Mouse (Mus musculus): ENCODE measurements around the gene Cab39l. TPM values are rescaled to one million over a fixed set of nuclear protein-coding genes. Genes with fewer than 3 reads are reported as not detected.
"Not testable (repeated sequence)": the region's sequence is repeated elsewhere in the genome, so short reads cannot be mapped to it uniquely, and the experiment has no call there.

Cab39l gene
- total RNA-seq, 2 experiments from 2014 or later: 22.0 TPM

DNA sequence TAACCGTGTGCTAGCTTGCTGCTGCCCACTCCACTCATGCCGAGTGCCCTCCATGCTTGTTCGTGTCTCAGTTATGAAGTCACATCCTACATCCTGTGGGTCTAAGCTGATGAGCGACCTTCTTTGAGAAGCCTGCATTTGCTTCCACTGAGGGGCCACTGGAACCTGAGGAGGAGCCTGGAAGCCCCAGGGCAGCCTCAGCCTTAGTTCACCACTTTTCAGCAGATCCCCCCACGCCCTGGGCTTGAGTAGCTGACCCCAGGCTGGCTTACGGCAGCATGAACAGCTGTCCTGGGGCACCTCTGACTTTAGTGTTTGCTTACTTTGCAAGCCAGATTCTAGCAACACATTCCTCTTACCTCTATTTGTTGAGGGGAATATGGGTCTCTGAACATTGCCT is 126.0 kb downstream of the Cab39l start:
- no peak for DNase-seq

DNA sequence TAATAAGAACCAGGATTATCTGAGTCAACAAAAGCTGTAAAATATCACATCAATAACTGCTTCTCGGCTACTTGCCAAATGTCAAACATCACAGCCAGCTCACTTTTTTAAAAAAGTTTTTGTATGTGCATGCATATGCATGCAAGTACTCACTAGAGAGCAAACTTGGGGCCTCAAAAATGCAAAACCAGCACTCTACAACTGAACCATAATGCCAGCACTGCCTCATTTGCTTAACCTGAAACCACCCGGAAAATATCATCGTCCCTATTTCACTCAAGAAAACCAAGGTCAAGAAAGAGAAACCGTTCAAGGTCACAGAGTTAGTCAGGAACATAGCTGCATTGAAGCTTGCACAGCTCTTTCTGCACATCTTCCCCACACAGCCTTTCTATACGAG is 135.6 kb downstream of the Cab39l start:
- no peak for DNase-seq

DNA sequence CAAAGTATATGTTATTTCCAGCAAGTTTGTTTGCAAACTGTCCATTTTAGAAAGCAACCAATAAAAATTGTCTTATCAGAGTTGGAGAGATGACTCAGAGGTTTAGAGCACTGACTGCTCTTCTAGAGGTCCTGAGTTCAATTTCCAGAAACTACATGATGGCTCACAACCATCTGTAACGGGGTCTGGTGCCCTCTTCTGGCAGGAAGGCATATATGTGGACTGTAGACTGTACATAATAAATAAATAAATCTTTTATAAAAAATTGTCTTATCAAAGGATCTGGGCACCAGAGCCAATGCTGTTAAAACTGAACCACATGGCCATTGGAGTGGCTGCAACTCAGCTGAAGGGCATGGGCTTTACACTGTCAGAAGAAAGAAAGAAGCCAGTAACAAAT is 149.8 kb downstream of the Cab39l start:
- peak in 1 of 2 experiments; percentile 31 for DNase-seq

DNA sequence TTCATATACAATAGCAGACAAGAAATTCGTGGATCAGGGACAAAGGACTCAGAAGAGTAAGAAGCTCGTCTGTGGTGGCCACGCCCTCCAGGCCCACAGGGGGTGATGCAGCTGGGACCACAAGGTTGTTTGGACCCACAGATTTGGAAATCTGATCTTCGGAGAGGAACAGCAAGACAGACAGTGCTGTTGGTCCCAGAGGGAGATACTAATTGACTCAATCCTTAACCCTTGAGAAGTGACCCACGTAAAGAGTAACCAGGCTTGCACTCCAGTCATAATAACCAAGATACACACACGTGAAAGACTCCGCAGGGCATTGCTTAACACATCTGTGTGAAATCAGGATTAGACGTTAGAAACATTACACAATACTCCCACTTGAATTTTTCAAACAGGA is 151.1 kb downstream of the Cab39l start:
- DNase-seq: no peak

DNA sequence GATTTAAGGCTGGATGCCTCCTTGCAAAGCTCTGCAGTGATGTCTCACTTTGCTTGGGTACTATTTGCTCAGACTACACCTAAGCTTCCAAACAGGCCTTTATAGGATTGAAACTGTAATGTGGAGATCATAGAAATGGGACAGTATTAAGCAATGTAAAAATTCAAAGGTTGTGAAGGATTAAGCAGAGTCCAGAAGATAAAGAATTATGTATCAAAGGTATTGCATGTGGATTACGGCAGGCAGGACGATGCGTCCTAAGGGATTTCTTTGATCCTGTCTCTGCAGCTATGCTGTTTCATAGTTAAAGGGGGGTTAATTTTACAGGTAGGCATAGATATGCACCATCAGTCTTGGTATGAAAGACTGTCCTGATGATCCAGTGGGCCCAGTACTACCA is 151.8 kb downstream of the Cab39l start:
- no peak for DNase-seq

DNA sequence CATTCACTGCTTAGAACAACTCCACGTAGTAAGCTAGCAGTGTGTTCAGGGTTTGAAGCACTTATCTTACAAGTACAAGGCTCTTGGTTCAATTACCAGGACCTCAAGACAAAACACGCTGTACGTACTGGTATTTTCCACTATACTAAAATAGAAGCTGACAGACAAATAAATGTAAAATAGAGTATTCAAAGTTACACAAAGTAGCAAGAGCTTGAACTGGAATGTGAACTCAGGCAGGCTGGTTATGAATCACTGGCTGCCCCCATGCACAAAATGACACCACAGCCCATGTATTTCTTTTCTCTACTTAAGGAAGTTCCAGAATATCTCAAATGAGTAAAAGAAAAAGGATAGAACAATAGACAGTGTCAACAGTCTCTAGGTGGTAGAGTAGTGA is 154.2 kb downstream of the Cab39l start:
- DNase-seq: no peak

DNA sequence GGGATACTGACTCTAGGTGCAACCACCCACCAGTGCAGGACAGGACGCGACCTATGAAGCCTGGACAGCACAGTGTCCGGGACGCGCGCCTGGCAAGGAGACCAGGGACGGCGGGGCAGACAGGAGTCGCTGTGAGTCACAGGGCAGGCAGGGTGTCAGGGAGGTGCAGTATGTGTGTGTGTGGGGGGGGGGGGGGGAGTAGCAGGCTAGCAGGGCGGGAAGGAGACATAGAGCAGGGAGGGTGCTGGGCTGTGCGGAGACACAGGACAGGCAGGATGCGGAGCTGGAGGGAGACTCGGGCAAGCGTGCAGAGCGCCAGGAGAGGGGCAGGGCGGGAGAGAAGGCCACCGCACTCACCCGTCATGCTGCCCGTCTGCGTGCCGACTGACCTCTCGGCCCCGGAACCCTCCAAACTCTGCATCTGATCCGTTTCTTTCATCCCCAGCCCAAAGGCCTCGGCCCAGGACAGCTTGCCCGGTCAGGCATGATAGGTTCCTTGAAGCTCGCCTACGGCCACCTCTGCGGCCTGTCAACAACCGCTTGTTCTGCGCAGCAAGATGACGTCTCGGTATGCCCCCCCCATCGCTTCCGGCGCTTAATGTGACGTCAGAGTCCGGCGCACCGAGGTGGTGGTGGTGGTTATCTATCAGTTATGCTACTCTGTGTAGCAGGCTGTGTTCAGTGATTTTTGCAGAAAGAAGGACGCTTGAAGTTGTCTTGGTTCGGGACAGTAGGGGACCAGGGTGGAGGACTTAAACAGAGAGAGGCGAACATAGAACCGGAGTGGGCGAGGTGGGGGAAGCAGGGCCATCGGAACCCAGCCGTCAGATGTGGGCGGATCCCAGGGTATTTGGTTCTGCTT is 156.9 kb downstream of the Cab39l start, which contains the start of gene Cdadc1:
Gene Cdadc1, minus strand, starts transcription at position 562 of the 862 bp plus-strand sequence.
- peak; percentile 95 to 100 for DNase-seq

DNA sequence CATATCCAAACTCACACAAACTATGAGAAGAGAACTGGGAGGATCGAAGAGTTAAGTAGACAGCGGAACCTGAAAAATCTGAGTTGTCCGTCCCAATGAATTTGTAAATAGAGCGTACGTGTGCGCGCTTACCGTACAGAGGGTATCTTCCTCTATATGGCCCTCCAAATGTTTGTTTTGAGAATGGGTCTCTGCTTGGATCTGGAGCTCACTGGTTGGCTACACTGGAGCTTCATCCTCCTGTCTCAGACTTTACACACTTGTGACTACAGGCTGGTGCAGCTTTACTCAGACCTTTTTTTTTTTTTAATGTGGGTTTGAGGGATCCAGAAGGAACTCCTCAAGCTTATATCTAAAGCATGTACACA is 157.5 kb downstream of the Cab39l start:
- no peak for DNase-seq

DNA sequence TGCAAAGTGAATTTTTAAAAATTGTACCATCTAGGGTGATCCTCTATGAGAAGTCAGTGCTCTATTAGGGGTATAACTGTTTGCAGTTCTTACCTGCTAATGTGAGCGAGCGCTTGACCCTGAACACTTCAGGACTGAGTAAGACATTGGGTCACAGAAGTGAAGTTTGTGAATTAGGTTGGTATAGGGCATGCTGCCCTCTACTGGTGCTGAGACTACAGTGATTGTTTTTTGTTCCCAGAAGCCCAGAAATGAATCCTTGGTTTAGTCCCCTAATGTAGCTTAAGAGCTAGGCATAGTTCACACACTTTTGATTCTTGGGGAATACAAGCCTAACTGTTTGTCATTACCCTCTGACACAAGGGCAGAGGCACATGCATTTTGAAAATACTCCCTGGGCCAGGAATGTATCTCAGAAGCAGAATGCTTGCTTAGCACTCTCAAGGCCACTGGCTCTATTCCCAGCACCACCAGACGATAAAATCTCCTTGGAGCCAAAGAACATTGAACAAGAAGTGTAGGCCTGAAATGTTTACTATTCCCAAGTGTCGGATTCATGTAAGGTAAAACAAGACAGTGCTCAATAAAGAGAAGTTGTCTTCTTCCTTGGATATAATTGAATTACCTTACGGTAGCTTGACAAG is 163.4 kb downstream of the Cab39l start:
- DNase-seq: peak in 1 of 2 experiments; percentile 45

DNA sequence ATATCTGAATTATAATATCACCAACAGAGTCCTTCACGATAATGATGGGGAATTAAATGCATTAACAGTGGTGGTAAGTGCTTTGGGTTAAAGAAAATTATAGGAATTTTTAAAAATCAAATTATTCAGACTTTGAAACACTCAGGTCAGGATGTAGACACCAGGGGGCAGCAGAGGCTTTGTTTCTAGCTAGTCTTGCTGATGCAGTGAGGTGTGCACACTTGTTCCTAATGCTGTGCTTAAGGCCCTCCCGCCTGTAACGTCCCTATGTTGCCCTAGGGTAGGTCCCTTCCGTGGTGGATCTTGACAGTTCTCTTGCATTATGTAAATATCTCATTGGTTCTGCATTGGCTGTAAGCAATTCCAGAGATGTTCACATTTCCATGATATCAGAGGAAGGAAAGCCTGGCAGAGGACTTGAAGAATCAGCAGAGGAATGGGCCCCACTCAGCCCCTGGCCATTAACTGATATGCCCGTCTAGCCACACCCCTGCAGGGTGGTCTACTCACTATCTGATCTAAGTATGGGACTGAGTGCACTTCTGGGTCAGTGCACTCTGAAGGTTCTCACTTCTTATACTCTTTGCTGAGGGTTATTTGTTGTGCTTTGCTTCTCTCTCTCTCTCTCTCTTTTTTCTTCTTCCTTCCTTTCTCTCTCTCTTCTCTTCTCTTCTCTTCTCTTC is 165.0 kb downstream of the Cab39l start:
- DNase-seq: peak; percentile 39 to 87

DNA sequence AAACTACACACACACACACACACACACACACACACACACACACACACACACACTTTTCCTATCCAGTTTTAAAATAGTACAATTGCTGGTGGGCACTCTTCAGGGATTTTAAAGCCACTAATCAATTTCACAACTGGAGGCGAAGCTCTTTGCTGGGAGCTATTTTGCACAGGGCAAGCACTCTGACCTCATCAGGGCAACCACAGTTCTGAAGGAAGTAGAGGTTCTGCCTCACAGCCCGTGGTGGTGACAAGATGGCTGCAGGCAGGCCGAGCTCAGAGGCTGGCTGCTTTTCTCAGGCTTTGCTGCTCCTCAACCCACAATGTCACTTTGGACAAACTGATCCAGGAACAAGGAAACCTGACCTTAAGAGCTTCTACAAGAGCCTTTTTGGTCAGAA is 166.2 kb downstream of the Cab39l start:
- DNase-seq: no peak

DNA sequence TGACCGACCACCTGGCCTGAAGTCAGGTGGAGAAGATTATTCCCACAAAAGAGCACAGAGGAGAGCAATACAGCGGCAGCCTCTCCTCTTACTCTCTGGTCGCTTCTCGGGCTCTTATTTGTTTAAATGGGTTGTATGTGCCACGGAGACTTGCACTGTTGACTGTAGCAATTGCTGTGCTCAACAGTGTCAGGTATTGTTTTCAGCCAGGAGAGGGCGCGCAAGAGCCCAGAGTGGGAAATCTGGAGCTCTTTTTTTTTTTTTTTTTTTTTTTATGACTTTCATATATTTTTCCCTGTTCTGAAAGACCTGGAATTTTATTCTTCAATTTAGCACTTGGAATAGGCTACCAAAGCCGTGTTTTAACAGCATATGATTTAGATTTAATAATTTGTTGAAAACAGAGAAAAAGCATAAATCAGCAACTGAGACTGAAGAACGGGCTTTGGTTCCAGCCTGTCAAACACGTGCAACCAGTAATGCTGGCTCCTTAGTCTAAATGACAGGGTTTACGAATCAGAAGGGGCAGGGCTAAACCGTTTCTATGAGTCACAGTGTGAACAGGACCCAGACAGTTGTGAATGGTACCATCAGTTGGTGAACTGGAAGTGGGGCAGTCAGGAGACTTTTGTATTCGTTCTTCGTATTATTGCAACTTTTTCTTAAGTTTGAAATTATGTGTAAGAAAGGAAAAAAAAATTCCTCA is 172.3 kb downstream of the Cab39l start:
- DNase-seq: peak; percentile 23 to 75

DNA sequence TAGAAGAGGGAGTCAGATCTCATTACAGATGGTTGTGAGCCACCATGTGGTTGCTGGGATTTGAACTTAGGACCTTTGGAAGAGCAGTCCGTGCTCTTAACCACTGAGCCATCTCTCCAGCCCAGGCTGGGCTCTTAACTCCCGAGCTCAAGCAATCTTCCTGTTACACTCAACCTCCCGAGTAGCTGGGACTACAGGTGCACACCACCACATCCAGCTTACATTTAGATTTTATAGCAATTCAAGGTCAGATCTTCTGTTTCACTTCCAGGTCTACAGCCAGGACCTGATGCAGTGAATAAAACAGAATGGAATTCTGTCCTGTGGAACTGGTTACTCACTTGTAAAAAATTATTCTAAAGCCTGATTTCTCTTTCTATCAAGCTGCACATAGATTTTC is 173.4 kb downstream of the Cab39l start:
- DNase-seq: not testable (repeated sequence)

DNA sequence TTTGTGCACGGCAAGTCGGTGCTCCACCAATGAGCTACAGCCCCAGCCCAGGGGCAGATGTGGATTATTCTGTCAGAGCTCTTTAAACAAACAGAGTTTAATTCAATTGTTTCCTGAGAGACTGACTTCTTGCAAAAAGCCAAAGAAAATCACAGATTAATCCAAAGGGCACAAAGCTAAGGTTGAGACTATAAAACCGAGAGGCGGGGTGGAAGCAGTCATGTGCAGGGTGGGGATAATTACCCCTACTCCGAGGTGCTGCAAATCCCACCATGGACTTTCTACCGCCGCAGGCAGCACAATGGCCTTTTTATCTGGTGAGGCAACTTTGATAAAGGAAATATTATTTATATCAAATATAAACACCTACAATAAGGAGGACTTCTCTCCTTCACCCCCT is 176.0 kb downstream of the Cab39l start:
- DNase-seq: no peak

DNA sequence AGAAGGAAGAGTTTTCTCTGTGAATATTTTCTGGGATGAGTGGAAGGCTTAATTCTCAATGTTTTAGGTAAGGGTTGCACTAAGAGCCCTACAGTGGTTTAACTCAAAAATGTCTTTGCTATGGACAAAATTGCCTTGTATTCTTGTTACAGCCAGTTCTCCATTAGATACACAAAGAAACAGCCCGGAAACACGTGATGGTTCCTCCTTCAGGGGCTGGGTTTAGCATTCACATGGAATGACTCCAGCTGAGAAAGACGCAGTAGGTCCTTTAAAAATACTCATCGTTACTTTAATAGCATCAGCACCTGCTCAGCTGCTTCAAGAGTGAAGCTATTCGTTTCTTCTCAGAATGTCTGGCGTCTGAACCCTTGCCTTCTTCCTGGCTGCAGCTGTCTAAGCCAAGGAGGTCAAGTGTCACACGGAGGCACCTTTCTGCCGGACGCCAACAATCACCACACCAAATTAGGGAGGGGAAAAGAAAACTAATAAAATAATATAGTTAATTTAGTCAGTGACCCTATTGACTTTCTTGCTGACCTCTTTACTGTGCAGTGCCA is 183.6 kb downstream of the Cab39l start:
- no peak for DNase-seq

DNA sequence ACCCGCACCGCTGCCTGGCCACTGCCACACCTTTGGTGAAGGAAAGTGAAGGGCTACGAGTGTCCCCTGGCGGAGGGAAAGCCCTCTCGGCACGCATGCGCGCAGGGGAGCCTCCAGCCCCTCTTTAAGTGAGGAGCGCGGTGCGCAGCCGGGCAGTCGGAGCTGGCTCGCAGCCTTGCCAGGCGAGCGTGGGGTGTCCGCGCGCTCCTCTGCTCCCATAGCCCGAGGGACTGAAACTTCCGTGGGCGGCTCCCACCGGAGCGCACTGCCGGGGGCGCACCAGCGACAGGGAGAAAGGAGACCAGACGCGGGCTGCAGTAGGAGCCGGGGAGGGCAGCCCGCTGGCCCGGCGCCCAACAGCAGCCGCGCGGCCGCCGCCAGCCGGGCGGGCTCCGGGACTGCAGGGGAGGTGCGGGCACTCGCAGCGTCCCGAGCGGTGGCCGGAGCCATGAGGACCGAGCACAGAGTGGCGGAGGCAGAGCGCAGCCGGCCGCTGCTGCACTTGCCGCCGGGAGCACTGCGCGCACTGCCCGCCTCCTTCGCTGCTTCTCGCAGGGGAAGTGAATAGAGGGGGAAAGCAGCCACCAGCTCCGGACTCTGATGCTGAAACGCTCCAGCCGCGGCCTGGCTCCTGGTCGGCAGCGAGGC is 184.5 kb downstream of the Cab39l start, which contains the start of gene Shisa2:
Gene Shisa2, plus strand, starts transcription at position 151 of the 648 bp plus-strand sequence.
- peak; percentile 73 to 74 for DNase-seq

DNA sequence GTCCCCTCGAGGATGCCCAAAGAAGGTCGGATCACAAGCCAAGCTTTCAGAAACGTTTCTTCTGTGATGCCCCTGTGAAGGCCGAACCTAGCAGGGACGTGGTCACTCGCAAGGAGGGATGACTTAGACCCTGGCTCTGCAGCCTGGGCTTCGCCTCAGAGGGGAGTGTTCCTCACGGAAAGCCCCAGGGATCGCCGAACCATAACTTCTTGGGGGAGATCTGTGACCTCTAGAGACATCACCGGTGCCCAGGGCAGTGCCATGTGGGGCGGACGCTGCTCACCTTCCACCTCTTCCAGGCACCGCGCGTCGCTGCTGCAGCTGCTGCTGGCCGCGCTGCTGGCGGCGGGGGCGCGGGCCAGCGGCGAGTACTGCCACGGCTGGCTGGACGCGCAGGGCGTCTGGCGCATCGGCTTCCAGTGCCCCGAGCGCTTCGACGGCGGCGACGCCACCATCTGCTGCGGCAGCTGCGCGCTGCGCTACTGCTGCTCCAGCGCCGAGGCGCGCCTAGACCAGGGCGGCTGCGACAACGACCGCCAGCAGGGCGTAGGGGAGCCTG is 185.1 kb downstream of the Cab39l start:
- DNase-seq: peak in 1 of 2 experiments; percentile 38

DNA sequence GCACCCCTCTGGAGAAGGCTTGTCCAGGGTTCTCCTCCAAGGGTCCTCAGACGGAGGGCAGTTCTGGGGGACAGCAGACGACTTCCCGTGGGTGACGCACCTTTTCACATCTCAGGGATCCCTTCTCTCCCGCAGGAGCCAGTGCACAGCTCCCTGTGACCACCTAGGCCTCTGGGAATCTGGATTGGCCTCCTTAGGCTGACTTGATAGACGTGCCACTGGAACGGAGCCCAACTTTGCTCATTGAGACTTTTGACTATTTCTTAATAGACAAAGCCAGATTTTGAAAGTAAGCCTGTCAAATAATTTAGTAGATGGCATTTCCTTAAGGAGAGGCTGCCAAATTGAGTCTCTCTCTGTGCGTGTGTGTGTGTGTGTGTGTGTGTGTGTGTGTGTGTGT is 185.9 kb downstream of the Cab39l start:
- DNase-seq: no peak

DNA sequence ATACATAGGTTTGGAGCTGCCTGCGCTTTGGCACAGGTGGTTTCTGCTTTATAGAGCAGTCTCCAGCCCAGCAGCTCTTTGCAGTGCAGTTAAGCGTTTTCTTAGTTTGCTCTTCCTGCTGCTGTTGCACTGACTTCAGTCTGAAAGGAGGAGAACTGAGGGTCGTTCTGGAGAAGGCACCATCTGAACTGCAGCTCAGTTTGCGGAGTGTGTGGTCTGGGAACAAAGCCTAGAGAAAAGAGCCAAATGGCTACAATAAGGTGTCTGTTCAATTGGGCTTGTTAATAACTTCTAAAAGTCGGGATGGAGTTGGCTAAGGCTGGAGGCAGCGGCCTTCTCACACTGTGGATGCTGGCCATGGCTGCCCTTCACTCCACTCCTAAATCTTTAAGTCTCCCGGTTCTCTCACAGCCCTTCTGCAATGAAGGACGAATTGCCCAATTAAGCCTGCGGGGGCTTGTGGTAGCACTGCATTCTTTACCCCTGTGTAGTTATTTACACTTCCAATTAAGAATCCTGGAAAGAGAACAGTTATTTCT is 186.4 kb downstream of the Cab39l start:
- DNase-seq: no peak

DNA sequence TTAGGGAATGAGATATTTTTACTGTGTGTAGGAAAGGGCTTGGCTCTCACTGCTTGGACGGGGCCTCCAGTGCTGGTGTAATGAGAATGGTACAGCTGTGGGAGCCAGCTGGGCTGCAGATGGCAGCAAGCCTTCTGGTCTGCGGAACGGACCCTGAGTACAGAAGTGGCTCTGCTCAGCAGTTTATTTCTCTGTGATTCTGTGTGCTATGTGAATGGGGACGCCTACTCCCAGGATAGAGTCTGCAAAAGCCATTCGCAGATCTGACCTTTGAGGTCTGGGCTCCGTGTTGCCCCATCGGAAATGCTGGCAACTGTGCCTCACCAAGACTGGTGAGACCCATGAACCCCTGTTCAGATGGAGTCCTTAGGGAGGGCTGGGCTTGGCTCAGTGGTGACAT is 187.1 kb downstream of the Cab39l start:
- no peak for DNase-seq

DNA sequence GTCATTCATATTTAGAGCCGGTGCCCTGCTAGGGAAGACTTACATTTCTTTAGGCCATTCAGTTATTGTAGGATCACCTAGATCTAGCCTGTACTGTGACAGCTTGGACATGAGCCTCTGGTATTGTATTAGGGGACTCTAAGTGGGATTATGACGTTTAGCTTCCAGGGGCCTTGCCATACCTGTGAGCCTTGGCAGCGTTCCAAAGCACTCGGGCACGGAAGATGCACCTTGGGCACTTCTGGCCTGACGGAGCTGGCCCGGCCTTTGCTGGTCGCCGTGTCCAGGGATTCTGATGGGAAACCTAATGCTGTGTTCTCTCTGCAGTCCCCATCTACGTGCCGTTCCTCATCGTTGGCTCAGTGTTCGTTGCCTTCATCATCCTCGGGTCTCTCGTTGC is 188.5 kb downstream of the Cab39l start:
- DNase-seq: no peak

Data from heart, adult 18-20 months (tissue).